Mouse (Mus musculus): ENCODE data around the gene Zdhhc18.
"Not testable (repeated sequence)": the region's sequence is repeated elsewhere in the genome, so short reads cannot be mapped to it uniquely, and the experiment has no call there.

Gene Zdhhc18

GRCm38 (mm10) chr4:133662945-133663344 is 13.0 kb upstream of the Zdhhc18 start:
- no peak for DNase-seq (ENCODE audit: low spot score in 2 of 2)

DNA sequence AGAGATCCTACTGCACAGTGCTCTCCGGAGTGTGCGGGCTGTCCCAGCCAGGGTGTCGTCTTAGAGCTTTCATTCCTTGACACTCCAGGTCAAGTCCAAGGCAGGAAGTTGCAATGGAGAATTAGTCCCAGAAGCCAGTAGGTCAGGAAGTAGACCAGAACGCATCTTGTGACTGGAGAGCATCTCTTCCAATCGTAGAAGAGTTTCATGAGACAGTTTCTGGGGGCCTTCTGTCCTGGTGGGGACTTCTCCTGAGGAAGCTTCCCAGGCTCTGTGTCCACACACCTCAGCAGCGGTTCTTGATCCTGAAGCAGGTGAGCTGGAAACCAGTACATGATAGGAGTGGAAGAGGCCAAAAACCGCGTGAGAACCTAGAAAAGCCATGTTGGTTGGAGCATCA is 12.5 kb upstream of the Zdhhc18 start:
- no peak for DNase-seq (ENCODE audit: low spot score in 2 of 2)

DNA sequence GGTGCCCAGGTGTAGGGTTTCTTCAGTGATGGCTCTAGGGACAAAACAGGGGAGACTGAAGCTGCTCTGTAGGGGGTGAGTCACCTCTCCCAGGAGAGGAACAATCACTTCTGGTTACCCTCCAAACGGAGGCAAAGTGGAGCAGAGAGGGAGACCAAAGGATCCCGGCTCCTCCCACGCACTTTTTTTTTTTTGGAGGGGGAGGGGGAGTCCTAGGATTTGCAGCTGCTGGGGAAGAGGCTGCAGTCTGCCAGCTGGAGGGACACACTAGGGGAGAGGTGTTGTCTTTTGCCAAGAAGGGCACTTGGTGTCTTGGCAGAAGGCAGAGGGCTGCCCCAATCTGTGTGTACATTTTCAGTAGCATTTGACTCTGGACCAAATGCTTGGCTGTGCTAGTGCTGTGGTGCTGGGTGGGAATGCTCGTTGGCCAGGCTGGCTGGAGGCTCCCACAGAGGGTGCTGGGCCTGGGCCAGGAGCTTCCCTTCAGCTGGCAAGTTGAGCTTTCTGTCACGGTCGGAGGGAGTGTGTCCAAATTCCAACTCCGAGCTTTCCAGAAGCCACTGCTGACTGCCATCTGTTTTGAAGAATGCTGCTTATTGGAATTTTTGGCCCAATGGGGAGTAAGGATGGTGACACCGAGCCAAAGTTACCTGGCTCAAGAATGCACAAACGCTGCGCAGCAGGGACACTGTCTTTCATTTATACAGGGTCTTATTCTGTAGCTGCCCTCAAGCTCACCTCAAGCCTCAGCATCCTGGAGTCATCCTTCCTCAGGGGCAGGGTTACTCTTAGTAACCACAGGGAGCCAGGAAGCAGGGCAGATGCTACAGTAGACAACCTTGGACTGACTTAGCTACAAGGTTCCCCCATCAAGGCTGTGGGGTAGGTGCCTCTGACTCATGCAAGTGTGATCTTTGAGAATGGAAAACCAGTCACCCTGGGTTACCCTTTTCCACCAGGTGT is 10.5 kb upstream of the Zdhhc18 start:
- DNase-seq (ENCODE audit: low spot score in 2 of 2), result peak in 1 of 2 experiments; percentile 48

DNA sequence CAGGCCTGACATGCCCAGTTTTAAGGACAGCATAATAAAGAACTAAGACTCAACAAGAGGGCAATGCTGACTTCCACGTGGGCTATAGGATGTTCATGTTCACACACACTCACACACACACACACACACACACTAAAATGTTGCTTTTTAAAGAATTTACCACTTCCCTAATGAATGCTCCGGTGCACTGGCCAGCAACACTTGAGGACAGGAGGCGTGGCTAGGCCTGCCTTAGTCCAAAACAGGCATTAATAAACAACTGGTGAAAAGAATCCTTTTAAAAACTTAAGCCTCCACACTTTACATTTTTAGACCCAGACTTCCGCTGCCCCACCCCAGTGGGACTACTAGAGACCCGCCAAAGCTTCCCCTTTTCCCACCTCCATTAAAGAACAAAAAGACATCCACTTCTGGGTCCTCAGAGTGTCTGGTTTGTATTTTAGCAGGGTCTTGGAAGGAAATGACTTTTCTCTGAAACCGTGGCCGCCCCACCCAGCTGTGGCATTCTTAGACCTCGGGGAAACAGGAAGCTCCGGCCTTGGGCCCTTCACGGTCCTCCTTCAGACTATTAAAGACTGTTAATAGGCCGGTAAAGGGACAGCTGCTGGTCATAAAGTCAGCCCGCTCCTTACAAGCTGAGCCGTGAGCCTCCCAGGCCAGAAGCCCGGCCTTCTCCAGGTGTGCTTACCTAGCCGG is 9.7 kb upstream of the Zdhhc18 start:
- DNase-seq (ENCODE audit: low spot score in 2 of 2), result peak; percentile 69 to 74

GRCm38 (mm10) chr4:133658729-133659128 is 8.8 kb upstream of the Zdhhc18 start:
- DNase-seq (ENCODE audit: low spot score in 2 of 2), result no peak

GRCm38 (mm10) chr4:133657829-133658458 is 8.0 kb upstream of the Zdhhc18 start:
- no peak for DNase-seq (ENCODE audit: low spot score in 2 of 2)

DNA sequence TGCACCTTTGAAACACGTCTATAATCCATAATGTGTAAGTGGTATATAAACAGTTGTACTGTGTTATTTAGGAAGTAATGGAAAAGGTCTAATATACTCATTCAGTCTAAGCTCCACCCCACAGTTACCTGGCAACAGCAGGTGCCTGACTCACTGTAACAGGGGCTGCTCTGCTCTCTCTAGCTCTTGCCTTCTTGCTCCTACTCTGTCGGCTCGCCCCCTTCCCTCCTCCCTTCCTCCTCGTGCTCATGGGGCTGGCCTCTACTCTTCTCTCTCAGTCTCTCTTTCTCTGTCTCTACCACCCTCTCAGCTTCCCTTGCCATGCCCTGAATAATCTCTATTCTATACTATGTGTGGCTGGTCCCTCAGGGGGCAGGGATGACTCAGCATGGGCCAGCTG is 7.0 kb upstream of the Zdhhc18 start:
- DNase-seq (ENCODE audit: low spot score in 2 of 2), result no peak

GRCm38 (mm10) chr4:133656294-133656693 is 6.3 kb upstream of the Zdhhc18 start:
- DNase-seq (ENCODE audit: low spot score in 2 of 2), result no peak

DNA sequence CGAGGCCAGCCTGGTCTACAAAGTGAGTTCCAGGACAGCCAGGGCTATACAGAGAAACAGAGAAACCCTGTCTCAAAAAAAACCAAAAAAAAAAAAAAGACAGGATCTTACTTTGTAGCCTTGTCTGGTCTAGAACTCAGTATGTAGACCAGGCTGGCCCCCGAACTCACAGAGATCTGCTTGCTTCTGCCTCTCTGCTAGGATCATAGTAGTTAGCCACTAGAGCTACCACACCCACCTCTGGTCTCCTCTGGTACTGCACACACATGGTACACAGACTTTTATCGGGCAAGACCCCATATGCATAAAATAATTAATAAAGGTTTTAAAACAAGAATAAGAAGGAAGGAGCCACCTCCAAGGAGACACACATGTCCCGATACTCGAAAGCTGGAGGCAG is 4.1 kb upstream of the Zdhhc18 start:
- not testable (repeated sequence) for DNase-seq (ENCODE audit: low spot score in 2 of 2)

DNA sequence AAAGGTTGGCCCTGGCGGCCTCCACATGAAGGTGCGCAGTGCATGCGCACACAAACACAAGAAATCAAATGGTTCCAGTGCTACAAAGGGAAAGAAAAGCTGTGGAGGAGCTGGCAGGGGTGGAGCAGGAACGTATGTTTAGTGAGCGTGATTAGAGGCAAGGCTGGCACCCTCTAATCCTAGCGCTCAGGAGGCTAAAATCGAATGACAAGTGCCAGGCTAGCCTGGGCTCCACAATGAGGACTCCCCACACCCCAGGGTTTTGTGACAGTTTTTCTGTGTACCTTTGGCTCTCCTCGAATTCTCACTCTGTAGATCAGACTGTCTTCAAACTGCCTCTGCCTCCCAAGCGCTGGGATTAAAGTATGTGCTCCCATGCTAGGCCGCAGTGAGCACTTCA is 2.8 kb upstream of the Zdhhc18 start:
- no peak for DNase-seq (ENCODE audit: low spot score in 2 of 2)

DNA sequence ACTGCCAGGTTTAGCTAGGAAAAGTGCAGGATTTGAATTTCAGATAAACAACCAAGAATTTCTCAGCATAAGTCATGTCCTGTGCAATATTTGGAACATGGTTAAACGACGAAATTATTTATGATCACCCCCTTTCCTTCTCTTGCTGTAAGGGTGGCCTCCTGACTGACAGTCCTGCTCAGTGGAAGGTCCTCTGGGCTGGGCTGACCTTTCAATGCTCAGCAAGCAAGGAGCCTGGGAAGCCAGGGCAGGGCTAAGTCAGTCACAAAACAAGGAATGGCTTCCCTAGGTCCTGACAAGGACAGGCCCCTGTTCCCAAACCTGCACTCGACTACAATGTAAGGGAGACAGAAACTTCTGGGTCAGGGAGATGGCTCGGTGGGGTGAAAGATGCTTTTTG is 2.0 kb upstream of the Zdhhc18 start:
- no peak for DNase-seq (ENCODE audit: low spot score in 2 of 2)

DNA sequence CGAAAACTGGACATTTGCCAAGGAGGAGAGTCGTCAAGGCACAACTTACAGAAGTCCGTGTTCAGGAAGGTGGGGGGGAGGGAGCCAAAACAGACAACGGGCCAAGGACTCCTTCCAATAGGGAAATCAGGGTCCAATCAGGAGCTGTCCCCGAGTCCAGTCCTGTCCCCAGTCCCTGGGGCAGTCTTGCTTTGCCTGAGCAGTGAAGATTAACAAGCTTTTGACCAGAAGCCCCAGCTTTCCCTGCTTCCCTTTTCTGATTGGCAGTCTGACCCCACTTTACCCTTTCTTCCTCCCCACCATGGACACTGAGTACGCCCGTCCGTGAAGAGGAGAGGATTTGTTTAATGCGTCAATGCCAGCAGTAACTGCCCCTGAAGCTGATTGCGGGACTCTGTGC is 1.5 kb upstream of the Zdhhc18 start:
- no peak for DNase-seq (ENCODE audit: low spot score in 2 of 2)

GRCm38 (mm10) chr4:133649464-133649863 is 490 bp downstream of the Zdhhc18 start:
- not testable (repeated sequence) for DNase-seq (ENCODE audit: low spot score in 2 of 2)

GRCm38 (mm10) chr4:133645680-133646079 is 4.3 kb downstream of the Zdhhc18 start:
- no peak for DNase-seq (ENCODE audit: low spot score in 2 of 2)

DNA sequence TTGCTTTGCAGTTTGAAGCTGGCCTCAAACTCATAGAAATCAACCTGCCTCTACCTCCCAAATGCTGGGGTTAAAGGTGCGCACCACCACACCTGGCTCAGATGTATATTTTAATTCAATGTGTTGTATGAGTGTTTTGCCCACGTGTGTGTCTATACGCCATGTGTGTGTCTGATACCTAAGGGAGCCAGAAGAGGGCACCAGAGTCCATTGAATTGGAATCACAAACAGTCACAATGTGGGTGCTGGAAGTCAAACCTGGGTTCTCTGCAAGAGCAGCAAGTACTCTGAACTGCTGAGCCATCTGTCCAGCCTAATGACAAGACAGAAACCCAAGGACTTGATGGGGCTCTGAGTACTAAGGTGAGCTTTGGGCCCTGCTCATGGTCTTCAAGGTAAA is 4.8 kb downstream of the Zdhhc18 start:
- DNase-seq (ENCODE audit: low spot score in 2 of 2), result no peak

- no peak for DNase-seq (ENCODE audit: low spot score in 2 of 2)
Measured at GRCm38 (mm10) chr4:133634043-133634410, 15.9 kb downstream of the Zdhhc18 start.

- peak; percentile 80 to 88 for DNase-seq (ENCODE audit: low spot score in 2 of 2)
Measured at GRCm38 (mm10) chr4:133633332-133634042, 16.5 kb downstream of the Zdhhc18 start.

- peak; percentile 21 to 34 for DNase-seq (ENCODE audit: low spot score in 2 of 2)
Measured at GRCm38 (mm10) chr4:133632483-133633327, 17.2 kb downstream of the Zdhhc18 start.

DNA sequence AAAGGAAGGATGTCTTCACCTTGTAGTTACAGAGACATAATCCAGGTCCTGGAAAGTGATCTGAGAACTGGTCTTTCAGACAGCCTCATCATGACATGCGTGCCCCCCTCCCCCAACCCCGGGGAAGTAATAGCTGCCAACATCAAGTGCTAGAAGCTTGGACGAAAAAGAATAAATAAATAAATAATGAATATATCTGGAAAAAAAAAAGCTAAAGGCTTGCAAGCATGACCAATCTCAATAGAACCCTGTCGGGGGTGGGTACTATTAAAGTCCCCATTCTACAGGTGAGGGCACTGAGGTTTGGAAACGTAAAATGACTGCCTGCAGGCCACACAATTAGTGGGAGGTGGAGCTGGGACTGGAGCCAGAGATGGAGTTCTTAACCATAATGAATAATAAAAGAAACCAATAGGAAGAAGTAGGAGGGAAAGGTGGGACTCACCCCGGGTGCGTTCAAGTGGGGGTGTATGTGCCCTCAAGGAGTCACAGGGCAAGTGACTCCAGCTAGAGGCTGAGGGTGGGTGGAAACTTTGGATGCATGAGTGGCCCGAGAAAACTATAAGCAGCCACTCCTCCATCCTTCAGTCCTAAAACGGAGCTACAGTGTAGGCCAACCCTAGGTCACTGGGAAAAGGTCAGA is 18.1 kb downstream of the Zdhhc18 start:
- peak in 1 of 2 experiments; percentile 48 for DNase-seq (ENCODE audit: low spot score in 2 of 2)

DNA sequence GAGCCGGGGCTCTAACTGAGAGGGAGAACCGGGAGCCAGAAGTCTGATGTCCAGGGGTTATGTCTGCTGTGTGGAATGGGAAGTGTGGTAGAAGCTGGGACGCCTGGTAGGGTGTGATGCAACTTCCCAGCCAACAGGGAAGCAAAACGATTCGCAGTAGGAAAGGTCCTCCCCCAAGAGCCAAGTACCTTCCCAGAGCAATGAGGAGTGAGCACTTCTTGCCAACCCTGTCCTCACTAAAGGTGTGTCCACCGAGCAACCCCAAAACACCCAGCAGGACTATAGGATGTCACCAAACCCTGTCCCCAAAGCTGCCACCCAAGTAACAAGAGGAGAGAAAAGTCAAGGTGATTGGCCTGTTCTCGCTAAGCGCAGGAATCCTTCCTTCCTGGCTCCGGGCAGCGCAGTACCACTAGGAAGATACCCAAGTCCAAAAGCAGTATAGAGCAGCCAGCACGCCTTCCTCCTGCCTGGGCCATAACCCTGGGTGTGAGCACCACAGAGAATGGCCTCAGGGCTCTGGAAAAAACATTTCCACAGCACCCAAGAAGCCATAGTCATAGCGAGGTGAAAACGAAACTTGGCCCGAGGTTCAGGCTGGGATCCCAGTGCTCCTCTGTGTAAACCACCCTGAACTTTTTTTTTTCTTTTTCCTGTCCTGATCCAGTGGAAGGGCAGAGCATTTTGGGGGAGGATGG is 18.7 kb downstream of the Zdhhc18 start:
- DNase-seq (ENCODE audit: low spot score in 2 of 2), result no peak
